Mouse (Mus musculus): ENCODE data around the gene Sort1. TPM values are rescaled to one million over a fixed set of nuclear protein-coding genes. Genes with fewer than 3 reads are reported as not detected.

The Sort1 gene
- polyA plus RNA-seq, 1 experiment from 2014 or later = 20.2 TPM

GRCm38 (mm10) chr3:108392299-108392698 is 108.4 kb downstream of the Sort1 start:
- Histone ChIP-seq H3K9me3 (replicated peaks; ENCODE audit: control insufficient read depth, low read length) (no peaks in the 10 kb centered on the region), H3K27ac (ENCODE audit: low read depth, low read length) (no peak overlapping the region), H3K27me3 (ENCODE audit: control insufficient read depth, insufficient read depth, low read length) (peaks cover 7% of the 10 kb centered on the region; the same call in 1 of the 2 replicates), H3K4me3 (ENCODE audit: low read depth, low read length) (no peak overlapping the region), H3K4me2 (peak overlapping the region; percentile 5), H3K9ac (ENCODE audit: low read depth, low read length) (0 out of 2 replicates have a peak overlapping the region, but pooled peaks have one; percentile 34), H3K36me3 (ENCODE audit: control insufficient read depth, insufficient read depth, low read length) (no peaks in the 10 kb centered on the region), H3K4me1 (ENCODE audit: control insufficient read depth, insufficient read depth, low read length) (peaks cover 12% of the 10 kb centered on the region)
- 9% methylated on average over 10 of the region's 10 CpGs for WGBS (ENCODE audit: insufficient replicate concordance)
- no peak for ATAC-seq (replicated peaks; ENCODE audit: insufficient number of reproducible peaks, low FRiP score, low TSS enrichment)

GRCm38 (mm10) chr3:108392793-108393192 is 108.9 kb downstream of the Sort1 start:
- Histone ChIP-seq H3K36me3 (ENCODE audit: control insufficient read depth, insufficient read depth, low read length) (no peaks in the 10 kb centered on the region), H3K4me3 (ENCODE audit: low read depth, low read length) (no peak overlapping the region), H3K4me1 (ENCODE audit: control insufficient read depth, insufficient read depth, low read length) (peaks cover 12% of the 10 kb centered on the region), H3K9me3 (replicated peaks; ENCODE audit: control insufficient read depth, low read length) (no peaks in the 10 kb centered on the region), H3K27me3 (ENCODE audit: control insufficient read depth, insufficient read depth, low read length) (peaks cover 7% of the 10 kb centered on the region; the same call in 1 of the 2 replicates), H3K9ac (ENCODE audit: low read depth, low read length) (0 out of 2 replicates have a peak overlapping the region, but pooled peaks have one; percentile 34), H3K27ac (ENCODE audit: low read depth, low read length) (no peak overlapping the region), H3K4me2 (peak overlapping the region; percentile 5)
- no peak for ATAC-seq (replicated peaks; ENCODE audit: insufficient number of reproducible peaks, low FRiP score, low TSS enrichment)
- 45% methylated on average over 15 of the region's 15 CpGs for WGBS (ENCODE audit: insufficient replicate concordance)

GRCm38 (mm10) chr3:108398281-108398680 is 114.4 kb downstream of the Sort1 start:
- H3K9me3 ChIP-seq (replicated peaks; ENCODE audit: control insufficient read depth, low read length) = no peaks in the 10 kb centered on the region
- peaks cover 4% of the 10 kb centered on the region; the same call in 1 of the 2 replicates for H3K4me1 ChIP-seq (ENCODE audit: control insufficient read depth, insufficient read depth, low read length)
- H3K4me2 ChIP-seq = no peak overlapping the region
- H3K4me3 ChIP-seq (ENCODE audit: low read depth, low read length) = no peak overlapping the region
- no peak overlapping the region for H3K9ac ChIP-seq (ENCODE audit: low read depth, low read length)
- no peak for ATAC-seq (replicated peaks; ENCODE audit: insufficient number of reproducible peaks, low FRiP score, low TSS enrichment)
- no peaks in the 10 kb centered on the region for H3K36me3 ChIP-seq (ENCODE audit: control insufficient read depth, insufficient read depth, low read length)
- H3K27ac ChIP-seq (ENCODE audit: low read depth, low read length) = no peak overlapping the region
- peaks cover 6% of the 10 kb centered on the region; the same call in 1 of the 2 replicates for H3K27me3 ChIP-seq (ENCODE audit: control insufficient read depth, insufficient read depth, low read length)
- 81% methylated on average over 9 of the region's 9 CpGs for WGBS (ENCODE audit: insufficient replicate concordance)

GRCm38 (mm10) chr3:108400442-108400841 is 116.6 kb downstream of the Sort1 start:
- H3K27ac ChIP-seq (ENCODE audit: low read depth, low read length) = no peak overlapping the region
- H3K4me3 ChIP-seq (ENCODE audit: low read depth, low read length) = no peak overlapping the region
- no peak overlapping the region for H3K9ac ChIP-seq (ENCODE audit: low read depth, low read length)
- no peaks in the 10 kb centered on the region for H3K9me3 ChIP-seq (replicated peaks; ENCODE audit: control insufficient read depth, low read length)
- no peaks in the 10 kb centered on the region for H3K36me3 ChIP-seq (ENCODE audit: control insufficient read depth, insufficient read depth, low read length)
- H3K4me1 ChIP-seq (ENCODE audit: control insufficient read depth, insufficient read depth, low read length) = peaks cover 4% of the 10 kb centered on the region; the same call in 1 of the 2 replicates
- no peak for ATAC-seq (replicated peaks; ENCODE audit: insufficient number of reproducible peaks, low FRiP score, low TSS enrichment)
- peaks cover 5% of the 10 kb centered on the region for H3K27me3 ChIP-seq (ENCODE audit: control insufficient read depth, insufficient read depth, low read length)
- WGBS (ENCODE audit: insufficient replicate concordance) = 71% methylated on average over 5 of the region's 5 CpGs
- no peak overlapping the region for H3K4me2 ChIP-seq

- H3K36me3 ChIP-seq (ENCODE audit: control insufficient read depth, insufficient read depth, low read length) = peaks cover 2% of the 10 kb centered on the region; the same call in 1 of the 2 replicates
- no peak overlapping the region for H3K27ac ChIP-seq (ENCODE audit: low read depth, low read length)
- peak overlapping the region; percentile 52 for H3K4me2 ChIP-seq
- H3K9ac ChIP-seq (ENCODE audit: low read depth, low read length) = peak overlapping the region; percentile 39
- no peak overlapping the region for H3K4me3 ChIP-seq (ENCODE audit: low read depth, low read length)
- WGBS (ENCODE audit: insufficient replicate concordance) = 33% methylated on average over 22 of the region's 22 CpGs
- peak; percentile 77 for ATAC-seq (replicated peaks; ENCODE audit: insufficient number of reproducible peaks, low FRiP score, low TSS enrichment)
- H3K27me3 ChIP-seq (ENCODE audit: control insufficient read depth, insufficient read depth, low read length) = peaks cover 10% of the 10 kb centered on the region
- peaks cover 4% of the 10 kb centered on the region; the same call in 1 of the 2 replicates for H3K4me1 ChIP-seq (ENCODE audit: control insufficient read depth, insufficient read depth, low read length)
- H3K9me3 ChIP-seq (replicated peaks; ENCODE audit: control insufficient read depth, low read length) = no peaks in the 10 kb centered on the region
Observed at GRCm38 (mm10) chr3:108401692-108402527, 118.0 kb downstream of the Sort1 start.

- ATAC-seq (replicated peaks; ENCODE audit: insufficient number of reproducible peaks, low FRiP score, low TSS enrichment) = no peak
- Histone ChIP-seq H3K4me1 (ENCODE audit: control insufficient read depth, insufficient read depth, low read length) (peaks cover 4% of the 10 kb centered on the region; the same call in 1 of the 2 replicates), H3K9me3 (replicated peaks; ENCODE audit: control insufficient read depth, low read length) (no peaks in the 10 kb centered on the region), H3K27ac (ENCODE audit: low read depth, low read length) (no peak overlapping the region), H3K9ac (ENCODE audit: low read depth, low read length) (no peak overlapping the region), H3K4me3 (ENCODE audit: low read depth, low read length) (no peak overlapping the region), H3K27me3 (ENCODE audit: control insufficient read depth, insufficient read depth, low read length) (peaks cover 10% of the 10 kb centered on the region), H3K4me2 (no peak overlapping the region), H3K36me3 (ENCODE audit: control insufficient read depth, insufficient read depth, low read length) (peaks cover 2% of the 10 kb centered on the region; the same call in 1 of the 2 replicates)
- 83% methylated on average over 15 of the region's 15 CpGs for WGBS (ENCODE audit: insufficient replicate concordance)
Observed at GRCm38 (mm10) chr3:108402528-108402920, 118.6 kb downstream of the Sort1 start.

GRCm38 (mm10) chr3:108405536-108406305 is 121.8 kb downstream of the Sort1 start:
- Histone ChIP-seq H3K9ac (ENCODE audit: low read depth, low read length) (no peak overlapping the region), H3K36me3 (ENCODE audit: control insufficient read depth, insufficient read depth, low read length) (peaks cover 2% of the 10 kb centered on the region; the same call in 1 of the 2 replicates), H3K4me1 (ENCODE audit: control insufficient read depth, insufficient read depth, low read length) (peaks cover 4% of the 10 kb centered on the region; the same call in 1 of the 2 replicates), H3K4me2 (no peak overlapping the region), H3K9me3 (replicated peaks; ENCODE audit: control insufficient read depth, low read length) (no peaks in the 10 kb centered on the region), H3K4me3 (ENCODE audit: low read depth, low read length) (no peak overlapping the region), H3K27me3 (ENCODE audit: control insufficient read depth, insufficient read depth, low read length) (peaks cover 7% of the 10 kb centered on the region), H3K27ac (ENCODE audit: low read depth, low read length) (no peak overlapping the region)
- no peak for ATAC-seq (replicated peaks; ENCODE audit: insufficient number of reproducible peaks, low FRiP score, low TSS enrichment)
- 45% methylated on average over 14 of the region's 14 CpGs for WGBS (ENCODE audit: insufficient replicate concordance)

- H3K9me3 ChIP-seq (replicated peaks; ENCODE audit: control insufficient read depth, low read length) = no peaks in the 10 kb centered on the region
- no peak overlapping the region for H3K4me3 ChIP-seq (ENCODE audit: low read depth, low read length)
- no peak overlapping the region for H3K4me2 ChIP-seq
- H3K36me3 ChIP-seq (ENCODE audit: control insufficient read depth, insufficient read depth, low read length) = peaks cover 2% of the 10 kb centered on the region; the same call in 1 of the 2 replicates
- no peak overlapping the region for H3K9ac ChIP-seq (ENCODE audit: low read depth, low read length)
- no peak for ATAC-seq (replicated peaks; ENCODE audit: insufficient number of reproducible peaks, low FRiP score, low TSS enrichment)
- H3K4me1 ChIP-seq (ENCODE audit: control insufficient read depth, insufficient read depth, low read length) = peaks cover 4% of the 10 kb centered on the region; the same call in 1 of the 2 replicates
- H3K27me3 ChIP-seq (ENCODE audit: control insufficient read depth, insufficient read depth, low read length) = peaks cover 7% of the 10 kb centered on the region
- 84% methylated on average over 24 of the region's 24 CpGs for WGBS (ENCODE audit: insufficient replicate concordance)
- H3K27ac ChIP-seq (ENCODE audit: low read depth, low read length) = no peak overlapping the region
Observed at GRCm38 (mm10) chr3:108406306-108406885, 122.5 kb downstream of the Sort1 start.

Data from heart, embryonic 11.5 days (tissue).